Mouse (Mus musculus): ENCODE measurements around the gene Gm9507.
"Not testable (repeated sequence)": the region's sequence is repeated elsewhere in the genome, so short reads cannot be mapped to it uniquely, and the experiment has no call there.

GRCm38 (mm10) chr10:77783396-77783795 lies 28.2 kb downstream of the Gm9507 start:
- TF ChIP-seq POLR2A (IDR thresholded peaks at IDR 0.05; ENCODE audit: control insufficient read depth, low read depth, low read length); CTCF (IDR thresholded peaks at IDR 0.05; ENCODE audit: control insufficient read depth, insufficient read depth, insufficient replicate concordance, low read depth, low read length): not testable (repeated sequence)
